Mouse (Mus musculus) stomach, embryonic 16.5 days (tissue): ENCODE measurements around the gene Hlf. TPM values are rescaled to one million over a fixed set of nuclear protein-coding genes. Genes with fewer than 3 reads are reported as not detected.

ENCODE experiments used
- ATAC-seq: fragments of 200-750 bp; cut with Nextera tagmentation; 2 replicates; pipeline ENCODE4 v1.8.0; 2017; ENCODE audit warnings: moderate number of reproducible peaks, moderate TSS enrichment; ENCODE audit not compliant: insufficient read depth, low FRiP score
- H3K27ac ChIP-seq: fragments of 300-500 bp; sonication (generic); 2 replicates; pipeline ENCODE4 v1.5.1; 2014; ENCODE audit warnings: low read length
- H3K27me3 ChIP-seq: fragments of 300-500 bp; sonication (generic); 2 replicates; pipeline ENCODE4 v1.6.1; 2014; ENCODE audit warnings: low read length, control low read depth, mixed read lengths; ENCODE audit not compliant: control insufficient read depth, insufficient read depth
- H3K36me3 ChIP-seq: fragments of 300-500 bp; sonication (generic); 2 replicates; pipeline ENCODE4 v1.6.1; 2014; ENCODE audit warnings: low read length; ENCODE audit not compliant: control insufficient read depth, insufficient read depth
- H3K4me1 ChIP-seq: fragments of 300-500 bp; sonication (generic); 2 replicates; pipeline ENCODE4 v1.6.1; 2014; ENCODE audit warnings: low read length, control low read depth, mixed read lengths; ENCODE audit not compliant: control insufficient read depth, insufficient read depth
- H3K4me2 ChIP-seq: fragments of 300-500 bp; sonication (generic); 2 replicates; pipeline ENCODE4 v1.6.1; 2014; ENCODE audit warnings: low read depth, low read length, mixed read lengths
- H3K4me3 ChIP-seq: fragments of 300-500 bp; sonication (generic); replicated peaks from 2 replicates; pipeline ENCODE4 v1.5.1; 2014; ENCODE audit warnings: mild to moderate bottlenecking, low read length
- H3K9ac ChIP-seq: fragments of 300-500 bp; sonication (generic); 2 replicates; pipeline ENCODE4 v1.6.1; 2014; ENCODE audit warnings: low read length
- H3K9me3 ChIP-seq: fragments of 300-500 bp; sonication (generic); replicated peaks from 2 replicates; pipeline ENCODE4 v1.6.1; 2016; ENCODE audit warnings: low read length, control low read depth; ENCODE audit not compliant: control insufficient read depth
- WGBS: fragments of 180-500 bp; shearing (Covaris S2); extraction: QIAGEN DNeasy Blood & Tissue Kit; methylation state at CpG from one replicate; pipeline ENCODE4 v1.1.7; 2014; 5-methylcytosine and 5-hydroxymethylcytosine counted together
- polyA plus RNA-seq: library from polyadenylated mRNA; unstranded; fragments of >200 nt; fragmentation: Nextera tagmentation; extraction: Ambion mirVana; gene quantifications from 2 replicates; pipeline ENCODE4 v1.2.1, GENCODE M21; 2015

Gene Hlf
- polyA plus RNA-seq, 1 experiment from 2014 or later = 2.3 TPM

DNA sequence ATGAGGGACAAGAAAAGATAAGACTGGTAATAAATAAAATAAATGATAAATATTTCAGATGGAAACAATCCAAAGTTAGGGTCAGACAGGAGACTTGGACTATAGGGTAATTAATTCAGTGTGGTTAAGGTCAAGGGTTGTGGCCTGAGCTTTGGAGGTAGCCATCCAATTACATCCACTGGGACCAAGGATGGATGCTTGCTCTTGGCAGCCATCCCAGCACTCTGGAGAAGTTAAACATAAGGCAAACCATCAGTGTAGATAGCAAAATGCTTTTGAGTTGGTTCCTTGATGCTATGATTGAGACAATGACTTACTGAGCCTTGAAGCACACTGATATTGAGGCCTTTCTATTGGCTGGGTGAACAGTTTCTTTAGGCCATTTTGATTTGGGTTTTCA, 97.9 kb downstream of the Hlf start:
- H3K9me3 ChIP-seq = no peaks in the 10 kb centered on the region

DNA sequence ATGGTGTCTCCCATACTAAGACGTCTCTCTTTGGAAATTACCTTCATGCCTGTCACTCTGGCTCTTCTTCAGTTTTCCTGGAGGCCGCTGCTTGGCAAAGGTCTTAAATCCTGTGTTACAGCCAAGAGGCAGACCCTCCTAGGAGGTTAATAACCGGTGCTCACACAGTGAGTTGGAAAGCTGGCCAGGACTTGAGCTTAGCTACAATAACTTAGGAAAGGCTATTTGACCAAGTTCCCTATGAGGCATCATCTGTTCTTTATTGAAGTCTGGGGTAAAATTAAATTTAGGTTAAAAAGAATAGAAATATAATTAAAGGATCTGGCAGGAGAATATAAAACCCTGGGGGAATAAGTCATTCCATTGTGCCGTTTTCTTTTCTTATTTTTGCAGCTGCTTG, 99.5 kb downstream of the Hlf start:
- no peak for ATAC-seq

More for the DNA sequence above, 97.9 kb downstream of the Hlf start:
- no peak overlapping the region for H3K27ac ChIP-seq
- no peak overlapping the region for H3K4me2 ChIP-seq
- no peaks in the 10 kb centered on the region for H3K36me3 ChIP-seq
- no peak overlapping the region for H3K4me3 ChIP-seq
- H3K4me1 ChIP-seq = no peaks in the 10 kb centered on the region
- no peak for ATAC-seq
- H3K27me3 ChIP-seq = no peaks in the 10 kb centered on the region
- H3K9ac ChIP-seq = no peak overlapping the region

DNA sequence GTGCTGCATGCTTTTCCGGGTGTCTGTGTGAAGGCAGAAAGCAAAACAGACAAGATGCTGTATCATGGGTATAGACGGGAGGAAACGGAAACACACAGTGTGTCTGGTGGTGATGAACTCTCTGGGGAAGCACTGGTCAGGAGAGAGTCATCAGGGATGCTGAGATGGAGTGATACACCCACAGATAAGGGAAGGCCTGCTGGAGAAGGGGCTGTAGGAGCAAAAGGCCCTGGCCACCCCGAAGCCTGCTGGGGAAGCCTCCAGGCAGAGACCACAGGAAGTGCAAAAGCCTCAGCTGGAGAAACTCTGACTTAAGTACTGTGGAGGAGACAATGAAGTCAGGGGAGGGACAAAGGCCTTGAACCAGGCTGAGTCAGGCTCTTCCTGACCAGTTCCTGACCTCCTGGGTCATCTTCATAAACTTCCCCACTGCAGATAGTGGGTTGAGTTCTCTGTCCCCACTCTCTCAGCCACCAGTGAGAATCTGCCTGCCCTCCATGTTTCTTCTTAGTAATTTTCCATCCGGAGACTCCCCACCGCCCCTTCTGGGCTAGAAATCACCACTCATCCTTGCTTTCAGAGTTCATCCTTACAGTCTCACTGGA, 104.0 kb downstream of the Hlf start:
- Histone ChIP-seq H3K36me3 (no peaks in the 10 kb centered on the region), H3K4me1 (no peaks in the 10 kb centered on the region), H3K4me3 (no peak overlapping the region), H3K27me3 (0 out of 2 replicates have a peak, but pooled peaks cover 3% of the 10 kb centered on the region), H3K4me2 (no peak overlapping the region), H3K9me3 (no peaks in the 10 kb centered on the region), H3K27ac (no peak overlapping the region), H3K9ac (no peak overlapping the region)
- 82% methylated on average over 6 of the region's 6 CpGs for WGBS
- ATAC-seq = no peak

More for the DNA sequence above, 99.5 kb downstream of the Hlf start:
- H3K9me3 ChIP-seq = no peaks in the 10 kb centered on the region
- 71% methylated on average over 4 of the region's 4 CpGs for WGBS
- no peak overlapping the region for H3K27ac ChIP-seq
- no peaks in the 10 kb centered on the region for H3K36me3 ChIP-seq
- H3K27me3 ChIP-seq = no peaks in the 10 kb centered on the region
- no peaks in the 10 kb centered on the region for H3K4me1 ChIP-seq
- H3K4me3 ChIP-seq = no peak overlapping the region
- no peak overlapping the region for H3K9ac ChIP-seq
- no peak overlapping the region for H3K4me2 ChIP-seq

Other genes with a start within 250 kb of the Hlf start
- gene Gm45716, start 203.2 kb downstream of the Hlf start, polyA plus RNA-seq = 5.6 and 9.8 TPM in 2 replicates
- gene Mmd, start 141.4 kb downstream of the Hlf start, polyA plus RNA-seq = 47.5 and 48.6 TPM in 2 replicates
- 14.1 and 16.0 TPM in 2 replicates for gene Stxbp4, start 247.2 kb upstream of the Hlf start, polyA plus RNA-seq
- gene Cox11, start 247.3 kb upstream of the Hlf start, polyA plus RNA-seq = 24.0 and 31.3 TPM in 2 replicates